Mouse (Mus musculus) Muller cell, postnatal 12 days (primary cell): ENCODE measurements around the gene Mrps26.
A peak's percentile ranks its signal among the peaks of the same experiment; 100 is the strongest.
"Not testable (repeated sequence)": the region's sequence is repeated elsewhere in the genome, so short reads cannot be mapped to it uniquely, and the experiment has no call there.

Experiments used
- DNase-seq: peaks from one replicate; pipeline ENCODE4 v3.0.0-alpha.2; 2015; ENCODE audit errors: inconsistent ontology term

Gene Mrps26

DNA sequence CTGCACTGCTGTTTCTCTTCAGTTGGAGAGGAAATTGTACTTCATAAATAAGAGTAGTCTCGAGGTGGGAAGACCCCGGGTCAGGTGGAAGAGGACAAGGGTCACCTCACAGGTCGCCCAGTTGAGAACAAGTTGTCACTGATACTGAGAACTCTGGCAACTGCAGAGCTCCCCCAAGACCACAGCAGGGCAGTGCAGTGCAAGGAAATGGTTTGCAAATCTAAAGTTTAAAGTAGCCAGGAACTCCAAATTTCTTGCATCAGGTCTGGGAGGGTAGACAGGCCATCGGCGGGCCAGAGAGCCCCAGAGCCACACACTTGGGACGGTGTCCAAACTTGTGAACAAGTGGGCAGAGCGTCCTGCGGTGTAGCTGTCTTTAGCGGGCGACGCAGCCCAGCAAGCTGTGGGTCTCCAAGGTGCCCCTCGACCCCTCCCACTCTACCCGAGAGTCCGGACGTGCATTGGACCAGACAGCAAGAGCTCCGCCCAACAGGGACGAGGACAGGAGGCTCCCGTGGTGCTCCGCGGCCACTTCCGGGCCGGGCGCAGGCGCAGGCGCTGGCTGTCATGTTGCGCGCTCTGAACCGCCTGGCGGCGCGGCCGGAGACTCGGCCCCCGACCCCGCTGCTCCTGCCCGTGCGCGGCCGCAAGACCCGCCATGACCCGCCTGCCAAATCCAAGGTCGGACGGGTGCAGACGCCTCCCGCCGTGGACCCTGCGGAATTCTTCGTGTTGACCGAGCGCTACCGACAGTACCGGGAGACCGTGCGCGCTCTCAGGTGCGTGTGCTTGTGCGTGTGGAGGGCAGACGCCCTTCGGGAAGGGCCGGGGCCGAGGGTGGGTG is at the start of gene Mrps26:
Gene Mrps26, plus strand, starts transcription at position 531 of the 844 bp plus-strand sequence.
- DNase-seq, result peak; percentile 97

GRCm38 (mm10) chr2:130513907-130514306 is 49.6 kb upstream of the Mrps26 start:
- no peak for DNase-seq

DNA sequence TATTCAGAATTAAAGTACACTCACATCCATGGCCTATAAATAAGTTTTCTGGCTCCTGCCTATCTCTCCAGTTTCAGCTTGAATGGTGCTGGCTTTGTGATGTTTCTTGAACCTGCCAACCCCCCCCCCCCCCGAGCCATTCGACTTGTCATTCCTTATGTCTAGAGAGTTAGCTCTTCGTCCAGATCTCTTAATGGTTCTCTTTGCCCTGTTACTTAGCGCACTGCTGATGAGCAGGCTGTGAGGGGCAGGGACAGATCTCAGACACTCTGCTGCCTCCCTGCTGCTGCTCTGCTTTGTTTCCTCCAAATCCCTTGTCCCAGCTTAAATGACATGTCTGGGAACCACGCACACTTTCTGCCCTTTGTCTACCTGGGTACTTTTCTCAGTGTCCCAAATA is 47.8 kb upstream of the Mrps26 start:
- DNase-seq, result no peak

- no peak for DNase-seq
Measured at GRCm38 (mm10) chr2:130521927-130522326, 41.6 kb upstream of the Mrps26 start.

- not testable (repeated sequence) for DNase-seq
Measured at GRCm38 (mm10) chr2:130525480-130525879, 38.1 kb upstream of the Mrps26 start.

DNA sequence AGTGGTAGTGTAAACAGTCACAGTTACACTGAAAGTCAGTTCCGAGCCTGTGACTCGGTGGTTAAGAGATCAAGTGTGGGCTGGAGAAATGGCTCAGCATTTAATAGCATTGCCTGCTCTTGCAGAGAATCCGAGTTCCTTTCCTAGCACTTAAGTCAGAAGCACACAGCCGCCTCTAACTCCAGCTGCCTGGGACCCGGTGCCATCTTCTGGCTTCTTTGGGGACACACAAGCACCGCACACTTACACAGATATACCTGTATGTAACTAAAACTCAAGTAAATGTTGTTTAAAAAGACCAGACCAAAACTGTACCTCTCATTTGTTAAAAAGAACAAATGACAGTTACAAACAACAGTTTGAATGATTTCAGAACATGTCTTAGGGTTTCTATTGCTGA is 35.1 kb upstream of the Mrps26 start:
- no peak for DNase-seq

DNA sequence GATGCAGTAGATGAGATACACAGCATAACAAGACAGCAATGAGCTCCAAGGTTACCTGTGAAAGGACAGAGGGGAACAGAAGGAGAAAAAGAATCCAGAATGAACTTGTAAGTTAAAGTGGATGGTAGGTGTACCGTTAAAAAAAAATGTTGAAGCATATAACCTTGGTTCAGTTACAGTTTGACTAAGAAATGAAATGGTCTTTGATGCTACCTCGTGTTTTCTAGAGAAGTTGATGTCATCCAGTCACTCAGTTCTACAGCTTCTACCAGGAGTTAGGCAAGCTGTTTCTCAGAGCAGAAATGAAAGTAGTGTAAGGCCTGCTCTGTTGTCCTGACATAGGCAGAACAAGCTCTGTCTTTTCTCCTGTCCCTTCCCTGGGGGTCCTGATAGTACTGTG is 34.3 kb upstream of the Mrps26 start:
- no peak for DNase-seq

- no peak for DNase-seq
Measured at GRCm38 (mm10) chr2:130529925-130530324, 33.6 kb upstream of the Mrps26 start.

GRCm38 (mm10) chr2:130532201-130532600 is 31.3 kb upstream of the Mrps26 start:
- DNase-seq, result no peak

- DNase-seq, result no peak
Measured at GRCm38 (mm10) chr2:130535017-130535416, 28.5 kb upstream of the Mrps26 start.

DNA sequence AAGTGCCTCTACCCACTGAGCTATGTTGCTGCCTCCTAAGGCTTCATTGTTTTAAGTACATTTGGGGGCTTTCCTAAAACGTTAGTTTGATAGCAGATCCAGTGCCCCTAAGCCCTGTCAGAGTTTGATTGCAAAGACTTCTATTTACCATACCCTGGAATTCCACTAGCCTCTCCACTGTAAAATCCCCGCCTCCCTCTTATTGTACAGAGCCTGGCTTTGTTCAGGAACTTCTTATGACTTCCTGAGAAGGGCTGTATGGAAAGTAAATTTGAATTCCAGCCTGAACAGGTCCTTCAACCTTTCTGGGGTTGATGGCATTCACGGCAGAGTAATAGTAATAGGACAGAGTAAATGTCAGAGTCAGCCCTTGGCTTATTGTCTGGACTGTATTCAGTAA is 26.7 kb upstream of the Mrps26 start:
- no peak for DNase-seq

GRCm38 (mm10) chr2:130538876-130539546 is 24.5 kb upstream of the Mrps26 start:
- DNase-seq, result no peak

GRCm38 (mm10) chr2:130540266-130540665 is 23.3 kb upstream of the Mrps26 start:
- no peak for DNase-seq

DNA sequence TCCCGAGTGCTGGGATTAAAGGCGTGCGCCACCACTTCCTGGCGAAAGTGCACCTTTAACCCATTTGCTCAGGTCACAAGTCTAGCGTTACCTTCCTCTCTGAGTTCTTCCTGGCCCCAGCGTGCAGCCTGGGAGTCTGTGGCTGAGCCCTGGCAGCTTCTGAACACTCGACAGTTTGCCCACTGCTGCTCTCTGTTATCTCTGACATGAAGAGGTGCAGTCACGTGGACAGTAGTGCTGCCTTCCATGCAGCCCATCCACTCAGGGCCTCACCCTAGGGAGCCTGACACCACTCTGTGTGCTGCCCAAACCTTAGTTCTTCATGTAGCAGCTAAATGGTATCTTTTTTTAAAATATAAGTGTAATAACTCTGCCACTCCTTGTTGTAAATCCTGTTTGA is 16.6 kb upstream of the Mrps26 start:
- no peak for DNase-seq

DNA sequence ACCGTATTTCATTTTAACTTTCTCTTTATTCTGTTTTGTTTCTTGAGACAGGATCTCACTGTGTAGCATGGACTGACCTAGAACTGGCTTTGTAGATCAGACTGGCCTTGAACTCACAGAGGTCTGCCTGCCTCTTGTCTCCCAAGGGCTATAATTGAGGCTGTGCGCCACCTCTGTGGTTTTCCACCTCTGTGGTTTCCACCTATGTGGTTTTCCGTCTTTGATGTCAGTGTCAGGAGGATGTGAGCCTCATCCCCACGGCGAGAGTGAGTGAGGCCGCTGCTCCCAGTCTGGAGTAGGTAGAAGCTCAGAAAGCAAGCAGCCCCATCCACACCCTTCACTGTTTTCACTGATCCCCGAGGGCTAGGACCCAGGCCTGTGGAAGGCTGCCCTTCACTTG is 8.7 kb upstream of the Mrps26 start:
- no peak for DNase-seq

- no peak for DNase-seq
Measured at GRCm38 (mm10) chr2:130556292-130556691, 7.2 kb upstream of the Mrps26 start.

DNA sequence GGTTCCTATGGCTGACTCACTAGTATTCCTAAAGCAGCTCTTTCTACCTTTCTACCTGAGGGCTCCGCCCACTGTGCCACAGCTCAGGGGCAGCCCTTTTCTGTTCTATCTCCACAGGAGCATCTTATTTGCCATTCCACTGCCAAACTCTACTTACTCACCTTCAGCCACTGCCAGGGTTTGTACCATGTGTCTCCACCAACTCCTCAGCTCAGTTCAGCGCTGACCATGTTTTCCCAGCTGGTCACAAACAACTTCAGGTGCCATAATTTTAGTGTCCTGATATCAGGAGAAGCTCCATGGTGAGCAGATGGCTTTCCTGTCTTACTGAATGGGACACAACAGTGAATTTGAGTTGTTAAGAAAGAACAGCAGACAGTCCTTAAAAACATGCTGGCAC is 6.1 kb upstream of the Mrps26 start:
- no peak for DNase-seq

DNA sequence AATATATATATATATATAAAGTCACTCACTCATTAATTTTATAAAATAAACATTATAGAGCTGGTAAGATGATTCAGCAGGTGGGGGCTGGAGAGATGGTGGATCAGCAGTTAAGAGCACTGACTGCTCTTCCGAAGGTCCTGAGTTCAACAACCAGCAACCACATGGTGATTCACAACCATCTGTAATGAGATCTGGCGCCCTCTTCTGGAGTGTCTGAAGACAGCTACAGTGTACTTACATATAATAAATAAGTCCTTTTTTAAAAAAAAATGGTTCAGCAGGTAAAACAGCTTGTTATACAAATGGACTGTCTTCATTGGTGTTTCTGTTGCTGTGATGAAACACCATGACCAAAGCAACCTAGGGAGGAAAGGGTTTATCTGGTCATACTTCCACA is 5.5 kb upstream of the Mrps26 start:
- no peak for DNase-seq

DNA sequence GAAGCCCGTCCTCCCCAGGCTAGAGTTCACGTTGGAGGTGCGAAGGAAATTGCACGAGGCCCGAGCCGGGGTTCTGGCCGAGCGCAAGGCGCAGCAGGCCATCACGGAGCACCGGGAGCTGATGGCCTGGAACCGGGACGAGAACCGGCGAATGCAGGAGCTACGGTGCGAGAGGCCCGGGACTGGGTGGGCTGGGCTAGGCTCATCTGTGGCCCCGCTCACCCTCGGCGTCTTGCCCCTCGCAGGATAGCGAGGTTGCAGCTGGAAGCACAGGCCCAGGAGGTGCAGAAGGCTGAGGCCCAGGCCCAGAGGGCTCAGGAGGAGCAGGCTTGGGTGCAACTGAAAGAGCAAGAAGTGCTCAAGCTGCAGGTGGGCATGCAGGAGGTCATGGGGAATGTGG is 521 bp downstream of the Mrps26 start:
- no peak for DNase-seq

GRCm38 (mm10) chr2:130564983-130565382 is 1.4 kb downstream of the Mrps26 start:
- no peak for DNase-seq

- no peak for DNase-seq
Measured at GRCm38 (mm10) chr2:130568921-130569320, 5.4 kb downstream of the Mrps26 start.

- no peak for DNase-seq
Measured at GRCm38 (mm10) chr2:130569926-130570325, 6.4 kb downstream of the Mrps26 start.

GRCm38 (mm10) chr2:130574960-130575359 is 11.4 kb downstream of the Mrps26 start:
- no peak for DNase-seq
